Mouse (Mus musculus): ENCODE data around the gene Fam83d. TPM values are rescaled to one million over a fixed set of nuclear protein-coding genes. Genes with fewer than 3 reads are reported as not detected.
A peak's percentile ranks its signal among the peaks of the same experiment; 100 is the strongest.
"Not testable (repeated sequence)": the region's sequence is repeated elsewhere in the genome, so short reads cannot be mapped to it uniquely, and the experiment has no call there.

Fam83d gene
- polyA plus RNA-seq, 1 experiment from 2014 or later, result 53.3 TPM

DNA sequence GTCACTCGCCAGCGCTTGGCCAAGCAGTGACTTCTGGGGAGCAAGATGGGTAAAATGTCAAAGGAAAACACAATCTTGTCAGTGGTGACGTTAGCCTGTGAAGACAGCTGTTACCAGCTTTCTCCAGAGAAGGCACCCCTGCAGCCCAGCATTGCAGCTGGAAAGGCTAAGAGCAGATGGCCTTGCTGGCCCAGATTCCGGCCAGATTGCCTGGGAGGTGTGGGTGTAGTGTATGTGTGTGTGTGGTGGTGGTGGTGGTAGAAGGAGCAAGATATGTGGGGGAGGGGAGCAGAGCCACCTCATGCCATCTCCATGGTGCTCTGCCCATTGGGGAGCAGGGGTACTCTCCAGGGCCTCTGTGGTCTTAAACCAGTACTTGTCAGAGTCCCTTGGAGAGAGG, 34.8 kb upstream of the Fam83d start:
- Histone ChIP-seq H3K4me2 (no peak overlapping the region), H3K4me1 (replicated peaks) (peaks cover 14% of the 10 kb centered on the region), H3K9ac (no peak overlapping the region), H3K27ac (peak overlapping the region; percentile 64; the same call in 1 of the 2 replicates), H3K36me3 (no peaks in the 10 kb centered on the region), H3K9me3 (replicated peaks) (no peaks in the 10 kb centered on the region), H3K27me3 (no peaks in the 10 kb centered on the region), H3K4me3 (no peak overlapping the region)
- WGBS, result 68% methylated on average over 4 of the region's 4 CpGs
- no peak for ATAC-seq (replicated peaks; ENCODE audit: insufficient number of reproducible peaks, insufficient read depth, low FRiP score, low read depth)

DNA sequence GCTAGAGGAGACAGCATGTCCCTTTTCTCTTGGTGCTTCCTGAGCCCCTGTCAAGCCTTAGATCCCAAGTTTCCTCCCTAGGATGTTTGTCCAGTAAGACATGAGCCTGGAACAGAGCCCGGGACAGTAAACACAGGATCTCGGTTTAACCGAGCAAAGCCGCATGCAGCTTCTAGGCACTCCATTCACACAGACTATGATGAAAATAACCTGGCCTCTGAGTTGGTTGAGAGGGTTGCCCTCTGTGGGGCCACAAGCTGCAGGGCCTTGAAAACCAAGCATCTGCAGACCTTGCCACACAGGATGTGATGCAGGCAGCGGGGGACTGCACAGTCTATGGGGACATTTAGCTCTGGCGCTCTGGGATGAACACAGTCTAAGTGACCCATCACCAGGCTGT, 34.0 kb upstream of the Fam83d start:
- H3K9me3 ChIP-seq (replicated peaks), result no peaks in the 10 kb centered on the region
- WGBS, result 58% methylated on average over 6 of the region's 6 CpGs
- H3K36me3 ChIP-seq, result no peaks in the 10 kb centered on the region
- peaks cover 14% of the 10 kb centered on the region for H3K4me1 ChIP-seq (replicated peaks)
- H3K4me3 ChIP-seq, result no peak overlapping the region
- H3K4me2 ChIP-seq, result no peak overlapping the region
- ATAC-seq (replicated peaks; ENCODE audit: insufficient number of reproducible peaks, insufficient read depth, low FRiP score, low read depth), result 0 out of 2 replicates have a peak, but pooled peaks have one; percentile 16
- no peaks in the 10 kb centered on the region for H3K27me3 ChIP-seq
- no peak overlapping the region for H3K9ac ChIP-seq
- peak overlapping the region; percentile 64 for H3K27ac ChIP-seq

DNA sequence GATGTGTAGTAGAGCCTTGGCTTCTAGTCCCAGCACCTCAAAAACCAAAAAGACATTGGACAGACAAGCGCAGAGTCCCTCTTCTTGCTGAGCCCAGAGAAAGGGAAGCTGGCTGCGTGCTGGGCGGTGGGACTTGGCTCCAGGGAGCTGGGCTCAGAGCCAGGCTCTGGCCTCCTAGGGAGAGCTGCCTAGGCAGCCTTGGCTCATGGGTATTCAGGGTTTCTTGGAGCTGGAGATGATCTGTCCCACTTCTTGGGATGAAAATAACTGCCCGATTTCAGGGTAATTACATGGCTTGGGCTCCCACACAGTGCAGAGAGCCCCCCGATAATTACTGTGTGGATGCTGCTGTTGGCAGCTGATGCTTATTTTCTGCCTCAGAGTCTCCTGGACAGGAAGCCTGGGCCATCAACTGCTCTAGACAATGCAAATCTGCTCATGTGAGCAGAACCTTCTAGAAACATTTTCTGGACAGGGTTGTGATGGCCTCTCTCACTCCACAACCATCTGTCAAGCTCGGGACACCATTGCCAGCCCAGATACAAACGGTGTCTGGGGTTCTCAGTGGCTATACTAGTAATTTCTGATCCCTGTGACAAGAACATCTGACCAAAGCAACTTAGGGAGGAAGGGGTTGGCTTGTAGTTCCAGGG, 33.3 kb upstream of the Fam83d start:
- no peaks in the 10 kb centered on the region for H3K36me3 ChIP-seq
- H3K4me3 ChIP-seq, result no peak overlapping the region
- no peaks in the 10 kb centered on the region for H3K9me3 ChIP-seq (replicated peaks)
- peak overlapping the region; percentile 64 for H3K27ac ChIP-seq
- 55% methylated on average over 7 of the region's 7 CpGs for WGBS
- no peak overlapping the region for H3K9ac ChIP-seq
- H3K4me2 ChIP-seq, result no peak overlapping the region
- H3K27me3 ChIP-seq, result no peaks in the 10 kb centered on the region
- peaks cover 14% of the 10 kb centered on the region for H3K4me1 ChIP-seq (replicated peaks)
- peak; percentile 73 for ATAC-seq (replicated peaks; ENCODE audit: insufficient number of reproducible peaks, insufficient read depth, low FRiP score, low read depth)

DNA sequence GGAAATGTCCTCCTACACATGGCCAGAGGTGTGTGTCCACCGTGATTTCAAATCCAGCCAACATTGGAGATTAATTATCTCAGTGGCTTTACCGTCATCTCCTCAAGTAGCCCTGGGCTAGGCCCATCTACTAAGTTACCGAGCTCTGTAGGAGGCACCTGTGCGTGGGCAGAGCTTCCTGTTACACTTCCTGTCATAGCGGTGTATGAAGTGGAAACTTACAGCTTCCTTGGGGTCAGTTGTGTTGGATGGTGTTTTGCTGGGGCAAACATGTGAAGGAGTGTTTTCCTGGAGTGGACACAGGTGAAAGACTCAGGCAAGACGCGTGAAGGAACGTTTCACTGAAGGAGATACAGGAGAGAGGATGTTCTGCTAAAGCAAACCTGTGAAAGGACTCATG, 32.6 kb upstream of the Fam83d start:
- 70% methylated on average over 8 of the region's 8 CpGs for WGBS
- H3K27ac ChIP-seq, result peak overlapping the region; percentile 38; the same call in 1 of the 2 replicates

DNA sequence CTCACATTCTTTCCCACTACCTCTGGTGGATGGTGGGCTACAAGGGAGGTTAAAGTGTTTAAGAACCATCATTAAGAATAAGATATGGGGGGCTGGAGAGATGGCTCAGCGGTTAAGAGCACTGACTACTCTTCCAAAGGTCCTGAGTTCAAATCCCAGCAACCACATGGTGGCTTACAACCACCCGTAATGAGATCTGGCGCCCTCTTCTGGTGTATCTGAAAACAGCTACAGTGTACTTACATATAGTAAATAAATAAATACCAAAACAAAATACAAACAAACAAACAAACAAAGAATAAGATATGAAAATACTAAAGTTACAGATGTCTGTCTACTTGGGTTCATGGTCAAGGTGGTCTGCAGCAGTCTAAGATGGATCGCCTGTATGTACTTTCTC, 31.6 kb upstream of the Fam83d start:
- peaks cover 14% of the 10 kb centered on the region for H3K4me1 ChIP-seq (replicated peaks)
- WGBS, result 83% methylated on average over 4 of the region's 4 CpGs
- not testable (repeated sequence) for H3K36me3 ChIP-seq; H3K27me3 ChIP-seq; H3K27ac ChIP-seq; H3K4me3 ChIP-seq; H3K4me2 ChIP-seq; ATAC-seq (replicated peaks; ENCODE audit: insufficient number of reproducible peaks, insufficient read depth, low FRiP score, low read depth); H3K9me3 ChIP-seq (replicated peaks); H3K9ac ChIP-seq

More for the DNA sequence above, 32.6 kb upstream of the Fam83d start:
- no peaks in the 10 kb centered on the region for H3K9me3 ChIP-seq (replicated peaks)
- no peak for ATAC-seq (replicated peaks; ENCODE audit: insufficient number of reproducible peaks, insufficient read depth, low FRiP score, low read depth)
- no peak overlapping the region for H3K4me3 ChIP-seq
- no peak overlapping the region for H3K9ac ChIP-seq
- no peaks in the 10 kb centered on the region for H3K36me3 ChIP-seq
- H3K27me3 ChIP-seq, result no peaks in the 10 kb centered on the region
- H3K4me1 ChIP-seq (replicated peaks), result peaks cover 14% of the 10 kb centered on the region
- no peak overlapping the region for H3K4me2 ChIP-seq

DNA sequence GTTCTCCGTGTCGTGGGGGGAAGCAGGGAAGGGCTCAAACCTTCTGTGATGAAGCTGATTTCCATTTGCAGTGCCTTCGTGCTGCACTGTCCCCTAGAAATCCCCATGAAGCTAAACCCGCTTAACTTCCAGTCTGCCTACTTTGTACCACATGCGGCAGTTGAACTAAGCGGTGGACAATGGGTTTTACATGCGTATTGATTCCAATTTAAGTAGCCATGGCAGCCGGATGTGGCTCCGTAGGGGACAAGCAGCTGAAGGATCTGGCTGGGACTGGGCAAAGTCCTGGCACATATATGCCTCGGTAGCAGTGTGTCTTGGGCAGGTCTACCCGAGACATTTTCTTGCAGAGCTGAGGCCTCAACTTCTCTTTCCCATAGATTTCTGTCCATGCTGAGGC, 29.3 kb upstream of the Fam83d start:
- no peak for ATAC-seq (replicated peaks; ENCODE audit: insufficient number of reproducible peaks, insufficient read depth, low FRiP score, low read depth)
- 82% methylated on average over 11 of the region's 11 CpGs for WGBS

DNA sequence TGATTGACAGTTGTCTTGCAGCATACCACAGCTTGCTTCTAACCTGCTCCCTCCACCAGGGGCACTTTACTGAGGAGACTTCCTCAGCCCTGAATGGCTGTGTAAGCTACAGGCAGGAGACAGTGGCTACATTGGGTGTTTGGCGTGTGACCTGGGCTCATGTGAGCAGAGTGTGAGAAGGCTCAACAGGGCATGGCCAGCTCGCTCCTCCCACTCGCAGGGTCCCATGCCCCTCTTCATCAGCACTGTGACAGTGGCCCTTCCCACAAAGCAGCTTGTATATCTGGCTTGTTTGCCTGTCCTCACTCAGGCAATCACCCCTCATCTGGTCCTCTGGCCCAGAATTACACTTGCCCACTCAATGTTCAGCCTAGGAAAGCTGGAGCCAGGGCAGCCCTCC, 28.8 kb upstream of the Fam83d start:
- H3K27me3 ChIP-seq, result no peaks in the 10 kb centered on the region
- WGBS, result 73% methylated on average over 3 of the region's 3 CpGs
- H3K36me3 ChIP-seq, result no peaks in the 10 kb centered on the region
- H3K4me3 ChIP-seq, result no peak overlapping the region
- no peak overlapping the region for H3K9ac ChIP-seq
- no peaks in the 10 kb centered on the region for H3K9me3 ChIP-seq (replicated peaks)
- no peak overlapping the region for H3K27ac ChIP-seq
- H3K4me1 ChIP-seq (replicated peaks), result peaks cover 8% of the 10 kb centered on the region
- ATAC-seq (replicated peaks; ENCODE audit: insufficient number of reproducible peaks, insufficient read depth, low FRiP score, low read depth), result no peak
- H3K4me2 ChIP-seq, result no peak overlapping the region

More for the DNA sequence above, 29.3 kb upstream of the Fam83d start:
- Histone ChIP-seq H3K4me3 (no peak overlapping the region), H3K27ac (no peak overlapping the region), H3K27me3 (no peaks in the 10 kb centered on the region), H3K4me2 (no peak overlapping the region), H3K36me3 (no peaks in the 10 kb centered on the region), H3K4me1 (replicated peaks) (peaks cover 10% of the 10 kb centered on the region), H3K9me3 (replicated peaks) (no peaks in the 10 kb centered on the region), H3K9ac (no peak overlapping the region)

DNA sequence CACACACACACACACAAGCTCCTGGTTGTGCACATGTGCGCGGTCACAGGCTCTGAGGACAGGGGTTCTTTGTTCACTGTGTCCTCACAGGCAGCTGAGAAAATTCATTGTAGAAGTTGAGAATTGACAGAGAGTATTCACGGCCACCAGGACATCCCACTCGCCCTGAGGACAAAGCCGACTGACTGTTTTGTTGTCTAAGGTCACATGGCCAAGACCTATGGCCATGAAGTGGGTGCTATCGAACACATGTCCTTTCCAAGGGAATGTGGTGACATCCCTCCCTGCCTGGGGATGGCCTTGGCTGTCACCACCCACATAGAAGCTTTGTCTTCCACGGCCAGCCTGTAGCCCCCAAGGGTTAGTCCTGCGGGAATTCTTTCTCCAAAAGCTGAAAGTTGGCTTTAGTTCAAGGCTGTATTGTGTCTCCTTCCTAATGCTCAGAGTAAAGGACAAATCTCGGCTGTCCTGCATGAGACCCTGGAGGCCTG, 26.8 kb upstream of the Fam83d start:
- Histone ChIP-seq H3K4me3 (no peak overlapping the region), H3K4me1 (replicated peaks) (peaks cover 4% of the 10 kb centered on the region), H3K9ac (no peak overlapping the region), H3K36me3 (no peaks in the 10 kb centered on the region), H3K9me3 (replicated peaks) (no peaks in the 10 kb centered on the region), H3K27me3 (no peaks in the 10 kb centered on the region), H3K4me2 (no peak overlapping the region), H3K27ac (no peak overlapping the region)
- no peak for ATAC-seq (replicated peaks; ENCODE audit: insufficient number of reproducible peaks, insufficient read depth, low FRiP score, low read depth)
- 55% methylated on average over 9 of the region's 9 CpGs for WGBS

DNA sequence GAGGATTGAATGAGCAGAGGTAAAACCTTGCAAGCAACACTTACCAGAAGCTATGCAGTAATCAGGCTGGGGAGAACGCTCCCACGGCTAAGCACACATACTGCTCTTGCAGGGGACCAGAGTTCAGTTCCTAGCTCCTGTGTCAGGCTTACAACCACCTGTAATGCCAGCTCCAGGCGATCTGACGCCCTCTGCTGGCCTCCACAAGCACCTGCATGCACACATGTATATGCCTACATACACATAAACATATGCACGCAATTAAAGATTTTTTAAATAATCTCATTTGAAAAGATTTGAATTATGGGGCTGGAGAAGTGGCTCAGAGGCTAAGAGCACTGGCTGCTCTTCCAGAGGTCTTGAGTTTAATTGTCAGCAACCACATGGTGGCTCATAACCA, 25.5 kb upstream of the Fam83d start:
- Histone ChIP-seq H3K4me3 (no peak overlapping the region), H3K27ac (no peak overlapping the region), H3K36me3 (no peaks in the 10 kb centered on the region), H3K9ac (no peak overlapping the region), H3K27me3 (no peaks in the 10 kb centered on the region), H3K4me2 (no peak overlapping the region), H3K4me1 (replicated peaks) (peaks cover 8% of the 10 kb centered on the region), H3K9me3 (replicated peaks) (no peaks in the 10 kb centered on the region)
- WGBS, result 69% methylated on average over 5 of the region's 5 CpGs
- ATAC-seq (replicated peaks; ENCODE audit: insufficient number of reproducible peaks, insufficient read depth, low FRiP score, low read depth), result no peak

DNA sequence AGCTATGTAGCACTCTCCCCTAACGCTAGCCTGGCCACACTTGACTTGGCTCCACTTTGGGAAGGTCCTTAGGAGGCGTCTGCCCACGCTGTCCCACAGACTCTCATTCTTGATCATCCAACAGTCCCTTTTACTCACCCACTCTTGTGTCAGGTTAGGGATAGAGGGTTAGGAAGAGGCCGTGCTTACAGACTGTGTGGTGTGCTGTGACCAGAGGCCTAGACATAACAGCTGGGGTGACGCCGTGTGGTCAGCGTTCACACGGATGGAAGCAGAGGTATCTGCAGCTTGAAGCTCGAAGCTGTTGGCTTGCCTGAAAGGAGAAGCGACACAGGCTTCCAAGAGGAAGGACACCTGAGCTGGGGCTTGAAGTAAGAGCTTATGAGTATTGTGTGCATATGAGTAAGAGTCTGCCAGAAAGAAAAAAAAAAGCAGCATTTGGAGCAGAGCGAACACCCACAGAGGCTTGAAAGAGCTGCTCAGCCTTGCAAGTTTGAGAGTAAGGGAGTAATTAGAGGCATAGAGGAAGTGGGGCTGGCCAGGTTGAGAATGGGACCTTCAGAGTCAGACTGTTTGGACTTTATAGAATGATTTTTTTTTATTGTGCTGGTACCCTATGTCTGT, 24.3 kb upstream of the Fam83d start:
- WGBS, result 88% methylated on average over 11 of the region's 11 CpGs
- ATAC-seq (replicated peaks; ENCODE audit: insufficient number of reproducible peaks, insufficient read depth, low FRiP score, low read depth), result no peak
- Histone ChIP-seq H3K4me2 (no peak overlapping the region), H3K9me3 (replicated peaks) (no peaks in the 10 kb centered on the region), H3K36me3 (no peaks in the 10 kb centered on the region), H3K27me3 (no peaks in the 10 kb centered on the region), H3K4me1 (replicated peaks) (peaks cover 8% of the 10 kb centered on the region), H3K9ac (no peak overlapping the region), H3K4me3 (no peak overlapping the region), H3K27ac (no peak overlapping the region)

DNA sequence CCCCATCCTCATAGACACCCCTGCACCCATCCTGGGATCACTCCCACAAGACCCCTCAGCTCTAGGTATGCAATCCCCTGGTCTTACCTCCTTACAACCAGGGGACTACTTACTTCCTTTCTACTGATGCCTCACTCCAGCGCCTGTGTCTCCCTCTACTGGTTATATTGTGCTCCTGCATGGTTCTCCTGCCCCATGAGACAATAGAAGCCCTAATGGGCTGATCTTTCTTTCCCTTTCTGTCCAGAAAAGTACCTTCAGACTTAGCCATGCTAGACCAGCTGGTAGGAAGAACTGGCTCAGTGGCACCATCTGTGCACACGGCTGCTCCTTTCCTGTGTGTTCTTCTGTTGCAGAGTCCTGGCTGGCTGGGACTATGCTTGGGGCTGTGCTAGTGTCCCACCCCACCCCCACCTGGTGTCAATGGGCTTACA, 22.8 kb upstream of the Fam83d start:
- 24% methylated on average over 2 of the region's 2 CpGs for WGBS
- ATAC-seq (replicated peaks; ENCODE audit: insufficient number of reproducible peaks, insufficient read depth, low FRiP score, low read depth), result no peak; the same call in 1 of the 2 replicates
- Histone ChIP-seq H3K27ac (no peak overlapping the region), H3K36me3 (no peaks in the 10 kb centered on the region), H3K9ac (no peak overlapping the region), H3K27me3 (no peaks in the 10 kb centered on the region), H3K4me1 (replicated peaks) (peaks cover 8% of the 10 kb centered on the region), H3K4me2 (no peak overlapping the region), H3K4me3 (no peak overlapping the region), H3K9me3 (replicated peaks) (no peaks in the 10 kb centered on the region)

DNA sequence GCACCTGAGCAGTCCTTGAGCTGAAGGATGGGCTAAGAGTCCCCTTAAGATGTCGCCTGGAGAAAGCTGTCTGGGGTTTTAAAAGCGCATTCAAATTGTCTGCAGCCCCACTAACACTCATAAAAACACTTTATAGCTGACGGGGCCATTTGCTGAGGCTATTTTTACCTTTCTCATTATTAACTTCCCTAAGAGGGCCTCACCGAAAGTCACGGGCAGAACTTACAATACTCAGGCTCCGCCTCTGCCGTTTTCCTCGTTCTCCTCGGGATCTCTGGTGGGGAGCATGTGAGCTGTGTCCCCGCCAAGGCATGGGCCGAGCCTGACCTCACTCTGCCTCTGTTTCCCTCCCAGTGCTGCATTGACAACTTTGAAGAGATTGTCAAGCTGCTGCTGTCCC, 21.7 kb upstream of the Fam83d start:
- ATAC-seq (replicated peaks; ENCODE audit: insufficient number of reproducible peaks, insufficient read depth, low FRiP score, low read depth), result no peak
- H3K9me3 ChIP-seq (replicated peaks), result no peaks in the 10 kb centered on the region
- H3K36me3 ChIP-seq, result no peaks in the 10 kb centered on the region
- H3K4me2 ChIP-seq, result peak overlapping the region; percentile 27
- H3K9ac ChIP-seq, result no peak overlapping the region
- no peak overlapping the region for H3K27ac ChIP-seq
- H3K4me1 ChIP-seq (replicated peaks), result peaks cover 8% of the 10 kb centered on the region
- no peak overlapping the region for H3K4me3 ChIP-seq
- H3K27me3 ChIP-seq, result no peaks in the 10 kb centered on the region
- 45% methylated on average over 11 of the region's 11 CpGs for WGBS
